Mouse (Mus musculus): ENCODE data around the gene Cirbp. TPM values are rescaled to one million over a fixed set of nuclear protein-coding genes. Genes with fewer than 3 reads are reported as not detected.

The Cirbp gene
- total and polyA plus RNA-seq, 2 experiments from 2014 or later, result 315 to 829 TPM

DNA sequence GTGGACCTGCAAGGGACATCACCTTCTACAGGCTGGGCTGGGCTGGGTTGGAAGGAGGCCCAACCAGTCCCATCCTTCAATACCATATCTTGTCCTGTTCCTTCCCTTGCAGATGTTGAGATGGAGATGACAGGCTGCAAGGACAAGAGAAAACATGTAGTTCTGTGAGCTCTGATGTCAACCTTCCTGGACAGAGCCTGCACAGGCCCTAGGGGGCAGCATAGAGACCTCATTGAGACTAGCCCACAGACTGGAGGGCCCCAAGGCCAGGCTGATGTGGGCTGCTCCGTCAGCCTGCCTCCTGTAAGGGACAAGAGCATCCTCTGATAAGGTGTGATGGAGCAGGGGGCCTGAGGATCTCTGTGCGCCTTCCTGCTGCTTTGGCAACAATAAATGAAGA, 8.9 kb downstream of the Cirbp start:
- 30% methylated on average over 2 of the region's 2 CpGs for WGBS
- Histone ChIP-seq H3K9ac (replicated peaks; ENCODE audit: low read length, poor library complexity, severe bottlenecking) (no peak overlapping the region), H3K27ac (ENCODE audit: low read depth, low read length) (no peak overlapping the region), H3K9me3 (ENCODE audit: low read length) (no peaks in the 10 kb centered on the region), H3K4me3 (ENCODE audit: low read depth, low read length) (no peak overlapping the region), H3K4me1 (ENCODE audit: insufficient read depth, low read length) (0 out of 2 replicates have a peak, but pooled peaks cover 3% of the 10 kb centered on the region), H3K27me3 (ENCODE audit: insufficient read depth, low read length) (no peaks in the 10 kb centered on the region), H3K4me2 (ENCODE audit: low read depth, low read length, poor library complexity, severe bottlenecking) (no peak overlapping the region), H3K36me3 (ENCODE audit: insufficient read depth, low read length) (peaks cover 18% of the 10 kb centered on the region)
- TF ChIP-seq CTCF (IDR thresholded peaks at IDR 0.05), result peak; percentile 57
- ATAC-seq (ENCODE audit: low FRiP score) (no peak), DNase-seq (ENCODE audit: low spot score) (no peak)

- peaks cover 9% of the 10 kb centered on the region; the same call in 1 of the 2 replicates for H3K4me1 ChIP-seq (ENCODE audit: insufficient read depth, low read length)
- DNase-seq (ENCODE audit: low spot score) (peak; percentile 69), ATAC-seq (ENCODE audit: low FRiP score) (no peak; the same call in 1 of the 2 replicates)
- no peaks in the 10 kb centered on the region for H3K9me3 ChIP-seq (ENCODE audit: low read length)
- no peak overlapping the region for H3K27ac ChIP-seq (ENCODE audit: low read depth, low read length)
- H3K9ac ChIP-seq (replicated peaks; ENCODE audit: low read length, poor library complexity, severe bottlenecking), result no peak overlapping the region
- TF ChIP-seq CTCF (IDR thresholded peaks at IDR 0.05), result peak; percentile 77
- no peak overlapping the region for H3K4me2 ChIP-seq (ENCODE audit: low read depth, low read length, poor library complexity, severe bottlenecking)
- peaks cover 11% of the 10 kb centered on the region for H3K36me3 ChIP-seq (ENCODE audit: insufficient read depth, low read length)
- H3K27me3 ChIP-seq (ENCODE audit: insufficient read depth, low read length), result no peaks in the 10 kb centered on the region
- 20% methylated on average over 4 of the region's 4 CpGs for WGBS
- H3K4me3 ChIP-seq (ENCODE audit: low read depth, low read length), result no peak overlapping the region
Measured at GRCm38 (mm10) chr10:80175536-80176269, 9.9 kb downstream of the Cirbp start.

DNA sequence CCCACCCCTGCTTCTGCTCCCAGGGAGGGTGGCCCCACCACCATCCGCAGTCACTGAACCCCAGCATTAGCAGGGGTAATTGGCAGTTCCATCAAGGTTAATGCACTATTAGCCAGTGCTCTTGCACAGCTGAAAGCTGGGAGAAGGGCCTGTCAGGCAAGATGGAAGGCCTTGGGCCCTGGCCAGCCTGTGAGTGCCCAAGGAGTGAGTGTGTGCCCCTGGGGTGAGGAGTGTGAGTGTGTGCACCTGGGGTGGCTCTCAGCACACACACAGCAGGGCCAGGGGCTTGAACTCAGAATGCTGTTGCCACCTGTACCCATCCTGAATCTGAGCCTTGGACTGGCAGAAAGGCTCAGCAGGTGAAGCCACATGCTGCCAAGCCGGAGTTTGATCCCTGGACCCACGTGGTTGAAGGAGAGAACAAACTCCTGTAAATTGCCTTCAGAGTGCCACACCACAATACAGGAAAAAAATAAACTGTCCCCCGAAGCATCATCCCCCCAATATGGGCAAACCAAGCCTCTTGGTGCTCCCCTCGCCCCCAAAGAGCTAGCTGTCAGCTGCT, 10.6 kb downstream of the Cirbp start:
- Histone ChIP-seq H3K27ac (ENCODE audit: low read depth, low read length) (no peak overlapping the region), H3K4me3 (ENCODE audit: low read depth, low read length) (no peak overlapping the region), H3K4me2 (ENCODE audit: low read depth, low read length, poor library complexity, severe bottlenecking) (no peak overlapping the region), H3K9ac (replicated peaks; ENCODE audit: low read length, poor library complexity, severe bottlenecking) (no peak overlapping the region), H3K36me3 (ENCODE audit: insufficient read depth, low read length) (peaks cover 7% of the 10 kb centered on the region; the same call in 1 of the 2 replicates), H3K27me3 (ENCODE audit: insufficient read depth, low read length) (no peaks in the 10 kb centered on the region), H3K4me1 (ENCODE audit: insufficient read depth, low read length) (peaks cover 15% of the 10 kb centered on the region; the same call in 1 of the 2 replicates), H3K9me3 (ENCODE audit: low read length) (no peaks in the 10 kb centered on the region)
- DNase-seq (ENCODE audit: low spot score), result no peak
- 72% methylated on average over 5 of the region's 5 CpGs for WGBS
- no peak for ATAC-seq (ENCODE audit: low FRiP score)
- TF ChIP-seq CTCF (IDR thresholded peaks at IDR 0.05), result no peak

- Histone ChIP-seq H3K27me3 (ENCODE audit: insufficient read depth, low read length) (no peaks in the 10 kb centered on the region), H3K4me3 (ENCODE audit: low read depth, low read length) (no peak overlapping the region), H3K9me3 (ENCODE audit: low read length) (no peaks in the 10 kb centered on the region), H3K9ac (replicated peaks; ENCODE audit: low read length, poor library complexity, severe bottlenecking) (no peak overlapping the region), H3K27ac (ENCODE audit: low read depth, low read length) (no peak overlapping the region), H3K4me2 (ENCODE audit: low read depth, low read length, poor library complexity, severe bottlenecking) (no peak overlapping the region), H3K4me1 (ENCODE audit: insufficient read depth, low read length) (peaks cover 22% of the 10 kb centered on the region; the same call in 1 of the 2 replicates), H3K36me3 (ENCODE audit: insufficient read depth, low read length) (no peaks in the 10 kb centered on the region)
- ATAC-seq (ENCODE audit: low FRiP score) (no peak), DNase-seq (ENCODE audit: low spot score) (no peak)
- no peak for TF ChIP-seq CTCF (IDR thresholded peaks at IDR 0.05)
- 41% methylated on average over 7 of the region's 7 CpGs for WGBS
Measured at GRCm38 (mm10) chr10:80177441-80178279, 11.9 kb downstream of the Cirbp start.

DNA sequence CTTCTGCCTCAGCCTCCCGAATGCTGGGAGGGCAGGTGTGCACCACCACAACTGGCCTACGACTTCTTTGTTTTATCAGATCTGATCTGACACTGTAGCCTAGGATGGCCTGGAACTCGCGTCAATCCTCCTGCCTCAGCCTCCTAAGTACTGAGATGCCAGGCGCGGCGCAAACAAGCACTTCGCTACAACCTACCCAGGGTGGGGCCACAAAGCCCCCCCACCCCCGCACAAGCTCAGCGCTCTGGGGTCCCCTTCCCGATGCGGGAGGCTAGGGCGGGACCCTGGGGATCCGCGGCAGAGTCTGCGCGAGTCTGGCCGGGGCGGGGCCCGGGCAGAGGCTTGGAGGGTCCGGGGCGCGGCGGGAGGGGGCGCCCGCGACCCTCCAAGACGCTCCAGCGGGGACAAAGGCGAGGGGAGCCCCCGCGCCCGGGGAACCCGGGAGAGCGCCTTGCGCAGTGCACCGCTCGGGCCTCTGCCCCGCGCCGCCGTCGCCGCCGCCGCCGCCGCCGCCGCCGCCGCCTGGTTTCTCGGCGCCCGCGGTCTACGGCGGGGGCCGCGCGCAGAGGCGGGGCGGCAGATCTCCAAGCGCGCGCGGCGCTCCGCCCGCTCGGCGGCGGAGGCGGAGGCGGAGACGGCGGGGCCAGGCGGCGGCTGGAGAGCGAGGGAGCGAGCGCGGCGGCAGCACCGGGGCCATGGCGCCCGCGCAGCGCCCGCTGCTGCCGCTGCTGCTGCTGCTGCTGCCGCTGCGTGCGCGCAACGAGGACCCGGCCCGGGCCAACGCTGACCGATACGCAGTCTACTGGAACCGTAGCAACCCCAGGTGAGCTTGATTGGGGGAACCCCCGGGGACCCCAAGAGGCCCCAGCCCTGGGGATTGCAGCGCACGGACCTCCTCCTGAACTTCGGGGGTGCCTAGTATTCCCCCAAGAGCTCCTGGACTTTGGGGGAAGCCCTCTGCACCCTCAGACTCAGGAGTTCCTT, 13.6 kb downstream of the Cirbp start, which contains the start of gene Efna2:
Efna2 (plus strand) TSS at position 415 of the 984 bp plus-strand sequence.
- peak; percentile 70 for DNase-seq (ENCODE audit: low spot score)
- peak within 1 kb of the TSS; percentile 68 for H3K4me3 ChIP-seq (ENCODE audit: low read depth, low read length)
- no peaks in the 10 kb centered on the region for H3K36me3 ChIP-seq (ENCODE audit: insufficient read depth, low read length)
- no peaks in the 10 kb centered on the region for H3K9me3 ChIP-seq (ENCODE audit: low read length)
- no peaks in the 10 kb centered on the region for H3K27me3 ChIP-seq (ENCODE audit: insufficient read depth, low read length)
- H3K4me1 ChIP-seq (ENCODE audit: insufficient read depth, low read length), result peaks cover 18% of the 10 kb centered on the region; the same call in 1 of the 2 replicates
- TF ChIP-seq CTCF (IDR thresholded peaks at IDR 0.05), result peak; percentile 13; the same call in 1 of the 2 replicates
- ATAC-seq (ENCODE audit: low FRiP score), result peak; percentile 45
- H3K9ac ChIP-seq (replicated peaks; ENCODE audit: low read length, poor library complexity, severe bottlenecking), result peak within 1 kb of the TSS; percentile 81
- 1% methylated on average over 55 of the region's 106 CpGs for WGBS
- peak within 1 kb of the TSS; percentile 67 for H3K27ac ChIP-seq (ENCODE audit: low read depth, low read length)
- H3K4me2 ChIP-seq (ENCODE audit: low read depth, low read length, poor library complexity, severe bottlenecking), result peak within 1 kb of the TSS; percentile 86
